Mouse (Mus musculus) megakaryocyte progenitor cell, adult 5-6 weeks (primary cell): Measurements from ENCODE around the gene I830077J02Rik. TPM values are rescaled to one million over a fixed set of nuclear protein-coding genes. Genes with fewer than 3 reads are reported as not detected.

ENCODE experiments used
- ATAC-seq: replicated peaks from 2 replicates; pipeline ENCODE4 v1.8.0; 2016; ENCODE audit warnings: mild to moderate bottlenecking, moderate TSS enrichment, inconsistent platforms; ENCODE audit not compliant: poor library complexity
- total RNA-seq, 2 experiments: library from RNA; stranded (forward) in 1 of 2; stranded (reverse) in 1 of 2; fragments of 157-497, 149-512 nt in 1 of 2; fragments of 200-1000 nt in 1 of 2; gene quantifications; 2 replicates each; pipeline versions ENCODE4 v1.2.3 to v1.2.4; 2015 to 2017

The I830077J02Rik gene
- total RNA-seq (2015) (33.1 and 45.9 TPM in 2 replicates), total RNA-seq (2017) (19.2 and 22.3 TPM in 2 replicates)

- ATAC-seq: peak; percentile 81
These were observed at the start of gene I830077J02Rik for GRCm38 (mm10) chr3:105932240-105933071. Gene I830077J02Rik (minus strand): TSS chr3:105932664.

GRCm38 (mm10) chr3:105974174-105974573 is 41.7 kb upstream of the I830077J02Rik start:
- peak; percentile 95 for ATAC-seq

- no peak for ATAC-seq
These were observed 40.9 kb upstream of the I830077J02Rik start, which contains the start of gene Ovgp1 for GRCm38 (mm10) chr3:105973411-105973810. Gene Ovgp1 (plus strand): TSS chr3:105973711.

- ATAC-seq: no peak
These were observed 39.5 kb upstream of the I830077J02Rik start for GRCm38 (mm10) chr3:105971831-105972446.

- 0 out of 2 replicates have a peak, but pooled peaks have one; percentile 20 for ATAC-seq
These were observed 28.2 kb upstream of the I830077J02Rik start for GRCm38 (mm10) chr3:105960700-105961099.

- ATAC-seq: no peak
These were observed 27.5 kb upstream of the I830077J02Rik start, which contains the start of gene Atp5f1 for GRCm38 (mm10) chr3:105959999-105960398. Gene Atp5f1 (minus strand): TSS chr3:105960099.

- peak; percentile 24 for ATAC-seq
These were observed 27.1 kb upstream of the I830077J02Rik start for GRCm38 (mm10) chr3:105959585-105959984.

GRCm38 (mm10) chr3:105958974-105959580 is 26.6 kb upstream of the I830077J02Rik start, which contains the start of gene Wdr77:
Gene Wdr77 (plus strand): TSS chr3:105959369.
- peak; percentile 89 for ATAC-seq

GRCm38 (mm10) chr3:105958204-105958603 is 25.7 kb upstream of the I830077J02Rik start:
- ATAC-seq: no peak

- ATAC-seq: no peak
These were observed 24.8 kb upstream of the I830077J02Rik start for GRCm38 (mm10) chr3:105957235-105957634.

GRCm38 (mm10) chr3:105951348-105951747 is 18.9 kb upstream of the I830077J02Rik start:
- ATAC-seq: no peak

GRCm38 (mm10) chr3:105936111-105936510 is 3.6 kb upstream of the I830077J02Rik start:
- no peak for ATAC-seq

- no peak for ATAC-seq
These were observed 2.6 kb upstream of the I830077J02Rik start for GRCm38 (mm10) chr3:105935033-105935432.

- no peak for ATAC-seq
These were observed 1.5 kb upstream of the I830077J02Rik start for GRCm38 (mm10) chr3:105933926-105934325.

GRCm38 (mm10) chr3:105931095-105931494 is 1.4 kb downstream of the I830077J02Rik start:
- no peak for ATAC-seq

- ATAC-seq: no peak
These were observed 2.6 kb downstream of the I830077J02Rik start for GRCm38 (mm10) chr3:105929821-105930220.

GRCm38 (mm10) chr3:105928781-105929180 is 3.7 kb downstream of the I830077J02Rik start:
- ATAC-seq: no peak

GRCm38 (mm10) chr3:105928195-105928569 is 4.3 kb downstream of the I830077J02Rik start:
- ATAC-seq: peak; percentile 27

- no peak for ATAC-seq
These were observed 4.8 kb downstream of the I830077J02Rik start for GRCm38 (mm10) chr3:105927561-105928194.

GRCm38 (mm10) chr3:105924616-105925015 is 7.8 kb downstream of the I830077J02Rik start:
- no peak for ATAC-seq

GRCm38 (mm10) chr3:105921959-105922358 is 10.5 kb downstream of the I830077J02Rik start:
- peak; percentile 26; the same call in 1 of the 2 replicates for ATAC-seq
